Mouse (Mus musculus) brain, embryonic 14.5 days (tissue): Measurements from ENCODE around the gene Cfap298.

Experiments
- CTCF ChIP-seq: fragments of 200-500 bp; IDR thresholded peaks from 2 replicates; pipeline ENCODE4 v1.5.1; 2012; ENCODE audit warnings: inconsistent platforms, mild to moderate bottlenecking, moderate library complexity, borderline replicate concordance; ENCODE audit not compliant: insufficient read depth, insufficient read length; ENCODE audit errors: extremely low read depth
- POLR2A ChIP-seq: fragments of 200-500 bp; IDR thresholded peaks from 2 replicates; pipeline ENCODE4 v1.6.1; 2012; ENCODE audit warnings: mild to moderate bottlenecking, inconsistent platforms, borderline replicate concordance; ENCODE audit not compliant: poor library complexity, insufficient read depth, insufficient read length, severe bottlenecking; ENCODE audit errors: extremely low read depth

DNA sequence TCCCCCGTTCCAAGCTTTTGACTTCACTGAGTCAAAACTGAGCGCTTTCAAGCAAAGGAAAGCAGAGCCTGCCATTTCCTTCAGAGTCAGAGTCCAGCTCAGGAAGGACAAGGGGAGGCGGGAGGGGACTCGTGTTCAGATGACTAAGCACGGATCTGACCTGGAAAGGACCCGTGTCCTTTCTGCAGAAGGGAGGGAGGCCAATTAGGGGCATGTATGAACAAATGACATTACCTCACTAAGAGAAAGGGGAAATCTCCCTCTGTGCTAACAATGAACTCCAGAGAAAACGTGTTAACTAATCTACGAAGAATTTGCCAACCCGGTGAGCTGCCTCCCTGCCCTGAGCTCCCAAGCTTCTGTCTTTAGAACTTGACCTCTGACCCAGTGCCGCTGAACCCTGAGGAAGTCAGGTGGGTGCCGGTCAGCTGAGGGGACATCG lies 18.9 kb downstream of the Cfap298 start:
- no peak for TF ChIP-seq POLR2A
- TF ChIP-seq CTCF = no peak
